Mouse (Mus musculus): Measurements from ENCODE around the gene Vash2.
"Not testable (repeated sequence)": the region's sequence is repeated elsewhere in the genome, so short reads cannot be mapped to it uniquely, and the experiment has no call there.

Gene Vash2

DNA sequence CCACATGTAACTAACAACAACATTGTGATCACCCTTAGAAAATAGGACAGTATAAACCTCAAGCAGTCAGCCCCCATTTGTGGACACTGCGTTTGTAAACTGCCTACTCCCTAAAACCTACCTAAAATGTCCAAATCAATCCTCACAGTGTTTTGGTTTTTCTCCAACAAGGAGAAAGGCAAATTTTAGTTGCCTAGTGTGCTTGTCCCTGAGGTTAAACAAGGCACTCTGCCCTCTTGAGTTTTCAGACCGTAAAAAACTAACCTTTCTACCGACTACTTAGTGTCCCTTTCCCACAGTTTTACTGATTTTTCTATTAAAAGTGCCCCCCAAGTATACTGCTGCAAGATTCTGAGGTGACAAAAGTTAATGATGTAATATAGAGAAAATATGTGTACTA, 51.8 kb downstream of the Vash2 start:
- DNase-seq (ENCODE audit: low read depth, low spot score), result no peak

GRCm38 (mm10) chr1:190924812-190925211, 54.3 kb downstream of the Vash2 start, which contains the start of gene Angel2:
Gene Angel2, plus strand, starts transcription at chr1:190925112.
- DNase-seq (ENCODE audit: low read depth, low spot score), result not testable (repeated sequence)

DNA sequence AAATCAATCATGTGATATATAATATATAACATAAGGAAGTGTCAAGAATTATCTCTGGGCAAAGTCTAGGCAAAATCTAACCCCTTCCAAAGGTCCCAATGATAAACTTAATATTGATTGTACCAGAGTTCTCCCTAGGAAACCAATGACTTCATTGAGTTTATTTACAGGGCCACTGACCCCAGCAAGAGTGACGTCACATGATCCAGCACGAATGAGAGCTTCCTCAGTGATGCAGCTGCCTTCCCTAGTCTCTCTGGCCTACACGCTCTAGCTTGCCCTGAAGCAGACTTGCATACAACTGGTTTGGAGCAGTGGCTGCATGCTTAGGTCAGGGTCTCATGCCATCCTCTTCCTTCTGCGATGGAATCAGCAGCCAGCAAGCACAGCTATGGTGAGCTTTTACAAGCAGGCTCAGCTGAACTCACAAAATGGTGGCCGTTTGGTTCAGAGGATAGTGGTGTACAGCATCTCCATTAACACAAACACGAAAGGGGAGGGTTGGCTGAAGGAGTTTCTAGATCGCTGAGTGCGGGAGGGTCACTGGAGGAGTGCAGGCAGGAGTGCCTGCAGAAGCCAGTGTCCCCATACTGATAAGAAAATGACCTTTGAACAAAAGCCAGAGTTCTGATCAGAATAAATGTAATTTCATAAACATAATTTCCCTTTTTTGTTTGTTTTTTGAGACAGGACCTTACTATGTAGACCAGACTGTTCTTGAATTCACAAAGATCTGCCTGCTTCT, 59.2 kb downstream of the Vash2 start:
- no peak for DNase-seq (ENCODE audit: low read depth, low spot score)

DNA sequence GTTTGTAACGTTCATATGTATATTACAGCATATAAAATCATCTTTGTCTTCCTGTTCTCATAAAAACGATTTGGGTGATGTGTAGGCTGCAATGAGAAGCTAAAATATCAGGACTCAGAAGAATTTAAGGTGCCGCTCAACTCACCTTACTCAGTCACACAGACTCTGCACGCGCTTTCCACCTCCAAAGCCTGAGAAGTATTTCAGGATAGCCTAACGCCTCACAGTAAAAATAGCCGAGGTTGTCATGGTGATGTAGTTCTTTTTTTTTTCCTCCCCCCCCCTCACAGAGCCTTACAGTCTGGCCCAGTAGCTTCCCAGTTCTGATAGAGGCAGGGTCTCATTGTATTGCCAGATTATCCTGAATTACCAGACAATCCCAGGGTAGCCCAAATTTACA, 60.2 kb downstream of the Vash2 start:
- DNase-seq (ENCODE audit: low read depth, low spot score), result no peak

DNA sequence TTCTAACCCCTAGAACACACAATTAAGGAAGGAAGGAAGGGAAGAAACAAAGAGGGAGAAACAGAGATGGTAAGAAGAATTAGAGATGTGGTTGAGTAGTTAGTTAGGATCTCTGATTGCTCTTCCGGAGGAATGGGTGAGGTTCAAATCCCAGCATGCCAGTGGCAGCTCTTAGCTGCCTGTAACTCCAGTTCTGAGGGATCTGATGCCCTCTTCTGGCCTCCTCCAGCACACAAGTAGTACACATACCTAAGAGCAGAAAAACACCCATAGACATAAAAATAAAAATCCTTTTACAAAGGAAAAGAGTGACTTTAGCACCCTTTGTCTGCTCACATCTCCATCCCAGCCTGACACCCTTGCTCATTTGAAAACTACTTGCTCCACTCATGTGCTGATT, 66.5 kb downstream of the Vash2 start:
- DNase-seq (ENCODE audit: low read depth, low spot score), result peak; percentile 73

DNA sequence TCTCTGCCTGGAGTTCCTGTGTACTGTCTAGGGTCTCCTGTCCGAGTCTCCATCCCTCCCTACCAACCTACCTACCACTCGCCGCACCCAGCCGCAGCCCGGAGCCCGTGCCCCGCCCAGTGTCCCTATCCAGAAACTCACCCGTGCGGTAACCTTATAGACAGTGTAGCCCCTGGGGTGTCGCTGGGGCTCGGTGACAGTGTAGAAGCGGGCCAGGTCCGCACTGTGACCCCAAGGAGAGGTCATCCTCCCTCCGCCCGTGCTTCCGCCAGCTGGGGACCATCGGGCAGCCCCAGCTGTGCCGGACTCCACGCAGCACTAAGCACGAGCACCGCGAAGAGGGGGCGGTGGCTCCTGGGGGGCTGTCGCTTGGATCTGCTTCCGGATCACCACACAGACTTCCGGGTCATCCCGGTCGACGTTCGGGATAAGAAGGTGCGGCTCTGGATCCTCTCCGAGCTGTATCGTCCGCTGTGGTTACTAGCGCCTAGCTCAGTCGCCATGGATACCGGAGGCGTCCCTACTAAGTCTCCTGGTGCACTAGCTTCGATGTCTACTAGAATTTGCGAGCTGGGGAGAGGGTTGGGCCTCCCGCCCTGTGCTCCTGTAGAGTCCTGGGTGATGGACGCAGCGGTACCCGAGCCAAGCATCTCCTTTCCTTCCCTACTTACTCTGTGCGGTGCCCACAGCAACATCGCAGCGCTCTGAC, 67.5 kb downstream of the Vash2 start, which contains the start of gene Rps6kc1:
Rps6kc1 (minus strand) TSS at position 356 of the 709 bp plus-strand sequence.
- peak; percentile 92 for DNase-seq (ENCODE audit: low read depth, low spot score)

- no peak for DNase-seq (ENCODE audit: low read depth, low spot score)
These were observed 68.3 kb downstream of the Vash2 start for GRCm38 (mm10) chr1:190910836-190911235.

DNA sequence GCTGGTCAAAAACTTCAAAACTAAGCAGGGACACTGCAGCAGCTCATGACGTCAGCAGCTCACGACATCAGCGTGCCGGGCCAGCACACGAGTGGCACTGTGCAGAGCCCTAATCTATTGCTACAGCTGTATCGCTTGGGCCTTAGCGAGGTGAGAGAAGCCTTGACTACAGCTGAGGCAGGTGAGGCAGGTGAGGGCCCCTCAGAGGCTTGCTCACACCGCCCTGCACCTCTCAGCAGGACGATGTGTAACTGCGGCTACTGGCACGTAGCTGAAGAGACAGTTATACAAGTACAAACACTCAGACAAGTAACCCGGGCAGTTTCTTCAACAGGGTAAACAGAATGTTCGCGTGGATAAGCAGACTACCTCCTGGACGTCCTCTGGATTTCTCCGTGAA, 74.4 kb downstream of the Vash2 start:
- DNase-seq (ENCODE audit: low read depth, low spot score), result no peak

- no peak for DNase-seq (ENCODE audit: low read depth, low spot score)
These were observed 75.0 kb downstream of the Vash2 start for GRCm38 (mm10) chr1:190904136-190904535.

DNA sequence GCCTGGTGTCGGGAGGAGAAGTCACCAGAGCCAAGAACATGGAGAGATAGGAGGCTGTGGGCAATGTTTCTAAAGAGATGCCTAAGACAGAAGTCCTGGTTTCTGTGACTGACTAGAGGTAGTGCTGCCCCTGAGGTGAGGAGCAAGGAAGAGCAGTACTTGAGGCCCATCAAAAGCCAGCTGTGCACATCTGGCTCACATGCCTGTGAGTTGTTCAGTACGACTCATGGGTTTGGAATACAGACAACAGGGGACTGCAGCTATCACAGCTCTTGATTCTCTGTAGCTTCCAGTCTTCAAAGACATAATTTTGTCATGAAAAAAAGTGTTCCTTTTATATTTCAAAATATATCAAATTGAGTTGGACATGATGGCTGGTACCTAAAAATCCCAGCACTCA, 78.0 kb downstream of the Vash2 start:
- DNase-seq (ENCODE audit: low read depth, low spot score), result no peak

DNA sequence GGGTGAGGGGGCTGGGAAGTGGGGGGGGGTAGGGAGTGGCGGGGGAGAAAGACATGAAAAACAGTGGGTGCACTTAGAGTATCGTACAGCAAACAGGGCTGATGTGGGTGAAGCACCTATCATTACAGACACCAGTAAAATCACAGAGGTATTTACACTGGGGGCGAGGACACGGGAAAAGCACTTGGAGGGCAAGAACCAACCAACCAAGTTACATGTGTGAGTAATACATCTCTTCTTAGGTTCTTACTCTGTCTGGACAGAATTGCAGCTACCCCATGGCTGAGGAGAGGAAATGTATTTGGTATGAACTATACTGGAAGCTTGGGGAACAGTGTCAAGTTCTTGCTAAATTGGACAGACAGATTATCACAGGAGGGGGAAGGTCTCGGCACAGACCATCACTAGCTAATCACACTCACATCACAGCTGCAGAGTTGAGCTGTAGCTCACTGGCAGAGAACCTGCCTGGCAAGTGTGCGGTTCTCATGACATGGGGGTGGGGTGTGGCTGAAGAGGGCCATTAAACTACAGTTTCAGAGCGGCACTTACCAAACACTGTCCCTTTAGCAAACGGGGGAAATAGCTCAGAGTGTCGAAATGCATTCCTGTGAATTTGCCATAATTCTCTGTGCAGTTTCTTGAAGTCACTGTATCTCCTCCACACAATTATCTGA, 80.1 kb downstream of the Vash2 start:
- no peak for DNase-seq (ENCODE audit: low read depth, low spot score)

DNA sequence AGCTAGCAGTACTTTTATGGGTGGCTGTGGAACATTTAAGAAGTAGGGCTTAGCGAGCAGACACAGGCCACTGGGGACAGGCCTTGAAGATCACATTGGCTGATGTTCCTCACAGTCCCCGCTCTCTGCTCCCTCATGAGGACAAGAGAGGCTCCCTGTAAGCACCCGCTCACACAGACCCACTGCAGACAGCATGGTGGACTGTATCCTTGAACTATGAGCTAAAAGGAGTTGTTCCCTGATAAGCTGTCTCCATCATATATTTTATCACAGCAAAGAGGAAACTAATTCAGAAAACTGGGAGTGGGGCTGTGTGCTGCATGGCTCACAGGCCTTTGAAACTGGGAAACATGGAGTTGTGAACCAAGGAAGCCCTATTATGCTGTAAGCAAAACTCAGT, 80.9 kb downstream of the Vash2 start:
- no peak for DNase-seq (ENCODE audit: low read depth, low spot score)
